Mouse (Mus musculus) forelimb bud, embryonic 11.5 days (tissue): Measurements from ENCODE around the gene Gm45783.
"Not testable (repeated sequence)": the region's sequence is repeated elsewhere in the genome, so short reads cannot be mapped to it uniquely, and the experiment has no call there.

Experiments
- DNase-seq: peaks from one replicate; pipeline ENCODE4 v3.0.0-alpha.2; 2012; ENCODE audit warnings: low read depth, low spot score

Gm45783 gene

DNA sequence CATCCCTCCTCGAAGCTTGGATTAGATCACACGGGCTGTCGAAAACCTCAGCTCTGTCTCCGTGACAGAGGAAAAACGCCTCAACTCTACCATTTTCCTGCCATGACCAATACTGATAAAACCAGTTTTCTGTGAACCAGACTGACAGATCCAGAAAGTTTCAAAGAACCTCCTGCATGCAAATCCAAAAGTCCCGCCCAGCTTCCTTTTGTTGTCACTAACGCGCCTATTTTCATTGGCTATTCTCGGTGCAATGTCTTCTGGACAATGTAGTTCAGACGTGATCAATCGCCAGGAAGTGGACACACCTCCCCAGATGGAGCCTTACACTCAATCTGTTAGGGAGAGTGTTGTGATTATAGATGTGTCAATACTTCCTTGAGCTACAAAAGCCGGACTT, at the start of gene Gm45783:
Gene Gm45783, minus strand, starts transcription at position 143 of the 400 bp plus-strand sequence.
- peak; percentile 1 for DNase-seq

DNA sequence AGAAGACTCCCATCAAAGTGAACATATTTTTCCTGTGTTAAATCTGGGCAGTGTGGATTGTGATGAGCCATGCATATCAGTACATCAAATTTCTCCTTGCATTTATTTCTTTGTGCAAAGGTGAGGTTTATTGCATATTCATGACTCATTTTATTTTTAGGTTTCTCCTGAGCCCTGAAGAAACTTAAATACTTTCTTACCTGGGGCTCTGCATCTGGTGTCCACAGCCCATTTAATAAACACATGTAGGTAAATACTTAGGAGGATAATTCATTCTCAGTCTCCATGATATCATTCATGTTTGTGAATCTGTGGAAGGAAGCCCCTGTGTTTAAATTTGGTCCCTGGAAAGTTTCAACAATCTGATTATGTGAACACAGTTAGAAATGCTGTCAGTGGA, 25.2 kb upstream of the Gm45783 start, which contains the start of gene Vmn2r31:
Gene Vmn2r31, minus strand, starts transcription at position 101 of the 400 bp plus-strand sequence.
- DNase-seq, result not testable (repeated sequence)

DNA sequence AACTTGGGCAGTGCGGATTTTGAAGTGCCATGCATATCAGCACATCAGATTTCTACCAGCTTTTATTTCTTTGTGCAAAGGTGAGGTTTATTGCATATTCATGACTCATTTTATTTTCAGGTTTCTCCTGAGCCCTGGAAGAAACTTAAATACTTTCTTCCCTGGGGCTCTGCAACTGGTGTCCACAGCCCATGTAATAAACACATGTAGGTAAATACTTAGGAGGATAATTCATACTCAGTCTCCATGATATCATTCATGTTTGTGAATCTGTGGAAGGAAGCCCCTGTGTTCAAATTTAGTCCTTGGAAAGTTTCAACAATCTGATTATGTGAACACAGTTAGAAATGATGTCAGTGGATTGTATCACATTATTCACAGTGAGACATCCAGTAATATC, 36.9 kb downstream of the Gm45783 start, which contains the start of gene Vmn2r30:
Gene Vmn2r30, minus strand, starts transcription at position 101 of the 400 bp plus-strand sequence.
- not testable (repeated sequence) for DNase-seq

DNA sequence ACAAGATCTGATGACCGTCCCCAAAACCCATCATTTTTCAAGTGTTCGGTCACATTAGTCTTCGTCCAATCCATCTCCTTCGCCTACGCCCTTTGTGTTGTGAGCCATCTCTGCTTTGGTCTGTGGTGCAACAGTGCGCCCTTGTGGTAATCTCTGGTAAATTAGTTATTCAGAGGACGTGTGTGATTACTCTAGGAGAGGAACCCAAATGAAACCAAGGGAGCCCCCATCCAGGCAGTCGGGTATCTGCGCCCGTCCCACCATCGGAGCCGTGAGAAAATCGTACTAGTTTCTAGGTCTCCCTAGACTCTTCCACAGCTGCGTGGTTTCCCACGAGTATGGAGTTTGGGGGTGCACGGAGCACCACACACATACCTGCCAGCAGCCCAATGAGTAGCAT, 78.8 kb downstream of the Gm45783 start:
- peak; percentile 60 for DNase-seq
